Mouse (Mus musculus): ENCODE results near the gene Clca3a1.
A peak's percentile ranks its signal among the peaks of the same experiment; 100 is the strongest.

Gene Clca3a1

DNA sequence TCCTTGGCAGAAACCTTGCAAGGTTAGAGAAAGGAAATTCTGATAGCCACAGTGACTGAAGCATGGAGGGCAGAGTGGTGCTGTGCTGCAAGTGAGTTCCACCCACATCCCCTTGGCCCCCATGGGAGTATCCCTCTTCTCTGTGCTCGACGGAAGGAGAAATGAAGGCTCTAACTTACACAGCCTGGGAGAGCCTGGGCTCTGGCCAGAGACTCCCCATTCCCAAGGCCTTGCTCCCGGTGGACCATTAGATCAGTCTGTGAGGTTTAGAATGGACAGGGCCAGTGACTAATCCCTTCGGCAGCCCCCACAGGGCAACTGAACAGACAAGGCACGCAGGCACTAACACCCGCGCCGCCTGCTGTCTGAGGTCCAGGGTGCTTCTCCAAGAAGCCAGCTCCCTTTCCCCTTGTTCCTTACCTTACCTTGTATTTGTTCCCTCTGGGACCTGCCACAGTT lies 81.0 kb downstream of the Clca3a1 start:
- DNase-seq (ENCODE audit: low spot score in 2 of 2): peak in 1 of 2 experiments; percentile 53

Data from urinary bladder, postnatal 4 days (tissue).